Mouse (Mus musculus): Measurements from ENCODE around the gene Selenos. TPM values are rescaled to one million over a fixed set of nuclear protein-coding genes. Genes with fewer than 3 reads are reported as not detected.

Selenos gene
- total RNA-seq, 2 experiments from 2014 or later: 31.1 to 36.9 TPM

DNA sequence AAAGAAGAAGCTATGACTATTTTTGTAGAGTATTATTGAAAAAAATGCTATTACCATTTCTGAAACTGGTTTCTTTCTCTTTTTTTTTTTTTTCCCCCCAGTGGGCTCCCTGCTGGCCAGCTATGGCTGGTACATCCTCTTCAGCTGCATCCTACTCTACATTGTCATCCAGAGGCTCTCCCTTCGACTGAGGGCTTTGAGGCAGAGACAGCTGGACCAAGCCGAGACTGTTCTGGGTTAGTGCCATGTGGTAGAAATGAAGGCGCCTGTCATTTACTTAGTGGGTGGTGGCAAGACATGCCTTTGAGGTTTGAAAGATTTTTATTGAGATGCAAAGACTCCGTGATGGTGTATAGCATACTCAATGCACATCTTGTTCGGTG is 773 bp downstream of the Selenos start:
- no peak for DNase-seq (ENCODE audit: low spot score)
- intact Hi-C loops (cut with DNase I): loop anchor here (10.0 kb wide), 1 partner anchor 605 kb away; the partner anchor contains the start of genes Asb7 and Lins1

DNA sequence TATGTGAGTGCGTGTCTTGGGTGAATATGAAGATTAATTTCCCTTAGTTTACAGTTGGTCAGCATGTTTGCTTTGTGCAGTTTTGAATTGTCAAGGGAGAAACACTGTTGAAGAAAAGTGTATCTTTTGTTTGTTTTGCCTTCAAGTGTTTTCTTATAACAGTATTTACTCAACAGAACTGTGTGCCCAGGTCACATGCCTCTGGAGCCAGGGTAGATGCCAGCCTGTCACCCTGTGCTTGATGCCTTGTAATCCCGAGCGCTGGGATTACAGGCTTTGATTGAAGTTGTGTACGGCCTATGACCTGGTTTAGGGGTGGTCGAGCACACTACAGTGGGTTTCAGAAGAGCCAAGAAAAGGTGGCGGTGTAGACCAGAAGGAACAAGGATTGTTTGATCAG is 4.3 kb downstream of the Selenos start:
- intact Hi-C loops (cut with DNase I): loop anchor here (10.0 kb wide), 1 partner anchor 601 kb away; the partner anchor contains the start of genes Asb7 and Lins1
- no peak for DNase-seq (ENCODE audit: low spot score)

DNA sequence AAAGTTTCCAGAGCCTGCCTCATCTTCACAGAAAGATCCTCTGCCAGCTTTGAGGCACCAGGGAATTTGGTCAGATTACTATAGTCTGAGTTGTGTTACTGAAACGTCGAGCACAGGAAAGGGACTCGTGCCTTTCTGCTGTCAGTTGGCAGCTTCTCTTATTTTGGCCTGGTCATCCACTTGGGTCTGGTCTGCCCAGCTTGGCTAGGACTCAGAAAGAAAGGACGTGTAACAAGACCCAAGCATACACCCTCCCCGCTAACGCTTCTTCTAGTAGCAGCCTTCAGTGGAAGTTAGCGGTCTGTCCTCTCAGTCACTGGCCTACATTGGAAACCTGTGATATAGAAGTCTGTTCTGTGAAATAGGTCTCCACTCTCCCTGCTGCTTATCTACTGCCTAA is 5.1 kb downstream of the Selenos start:
- intact Hi-C loops (cut with DNase I): loop anchor here (10.0 kb wide), 1 partner anchor 600 kb away; the partner anchor contains the start of genes Asb7 and Lins1
- no peak for DNase-seq (ENCODE audit: low spot score)

DNA sequence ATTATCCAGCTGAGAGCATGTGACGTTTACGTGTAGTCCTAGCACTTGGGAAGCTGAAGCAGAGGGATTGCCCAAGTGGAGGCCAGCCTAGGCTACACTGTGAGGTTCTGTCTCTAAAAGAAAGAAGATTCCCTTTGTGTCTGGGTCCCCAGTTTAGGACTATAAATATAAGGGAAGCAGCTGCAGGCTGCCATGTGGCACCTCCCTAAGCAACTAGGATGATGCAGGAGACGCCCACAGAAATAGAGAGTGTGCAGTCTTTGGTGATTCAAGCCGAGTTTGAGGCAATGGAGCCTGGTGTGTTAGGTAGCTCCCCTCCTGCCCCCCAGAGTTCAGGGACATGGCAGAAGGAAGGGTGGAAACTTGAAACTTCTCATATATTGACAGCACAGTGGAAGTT is 8.2 kb downstream of the Selenos start:
- intact Hi-C loops (cut with DNase I): loop anchor here (10.0 kb wide), 1 partner anchor 597 kb away; the partner anchor contains the start of genes Asb7 and Lins1
- DNase-seq (ENCODE audit: low spot score): no peak

DNA sequence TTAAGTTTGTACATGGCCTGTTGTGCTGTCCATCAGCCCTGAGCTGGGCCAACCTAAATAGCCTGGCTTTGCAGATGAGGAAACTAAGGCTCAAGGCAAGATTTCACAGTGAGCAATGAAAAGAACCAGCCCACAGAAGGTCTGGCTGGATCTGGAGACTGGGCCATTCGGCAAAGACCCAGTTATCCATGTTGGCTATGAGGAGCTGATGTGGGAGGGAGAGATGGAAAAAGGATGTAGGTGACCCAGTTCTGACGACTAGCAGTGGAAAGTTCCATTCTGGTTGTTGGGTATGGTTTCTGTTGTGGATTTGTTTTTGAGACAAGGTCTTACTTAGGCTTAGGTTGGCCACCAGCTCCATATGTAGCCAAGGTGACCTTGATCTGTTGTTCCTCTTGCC is 8.6 kb downstream of the Selenos start:
- DNase-seq (ENCODE audit: low spot score): no peak
- intact Hi-C loops (cut with DNase I): loop anchor here (10.0 kb wide), 1 partner anchor 597 kb away; the partner anchor contains the start of genes Asb7 and Lins1

GRCm38 (mm10) chr7:66090676-66091190 is 11.3 kb downstream of the Selenos start:
- intact Hi-C loops (cut with DNase I): no loop called here
- no peak for DNase-seq (ENCODE audit: low spot score)

DNA sequence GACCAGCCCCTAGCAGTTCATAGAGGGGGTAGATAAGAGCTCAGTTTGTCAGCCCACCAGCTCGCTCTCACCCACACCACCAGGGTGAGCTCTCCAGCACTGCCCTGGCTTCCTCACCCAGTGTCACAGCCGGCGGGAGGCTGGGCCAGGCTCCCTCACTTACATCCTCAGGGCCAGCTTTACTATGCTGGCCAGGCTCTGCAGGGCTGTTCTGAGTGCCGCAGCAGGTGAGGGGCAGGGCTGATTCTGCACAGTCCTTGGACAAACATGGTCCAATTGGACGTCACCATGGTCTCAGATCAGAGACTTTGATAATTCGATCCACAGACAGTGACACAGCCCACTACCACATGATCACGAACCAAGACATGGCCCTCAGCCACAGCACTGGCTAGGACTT is 12.1 kb downstream of the Selenos start:
- intact Hi-C loops (cut with DNase I): no loop called here
- DNase-seq (ENCODE audit: low spot score): no peak

DNA sequence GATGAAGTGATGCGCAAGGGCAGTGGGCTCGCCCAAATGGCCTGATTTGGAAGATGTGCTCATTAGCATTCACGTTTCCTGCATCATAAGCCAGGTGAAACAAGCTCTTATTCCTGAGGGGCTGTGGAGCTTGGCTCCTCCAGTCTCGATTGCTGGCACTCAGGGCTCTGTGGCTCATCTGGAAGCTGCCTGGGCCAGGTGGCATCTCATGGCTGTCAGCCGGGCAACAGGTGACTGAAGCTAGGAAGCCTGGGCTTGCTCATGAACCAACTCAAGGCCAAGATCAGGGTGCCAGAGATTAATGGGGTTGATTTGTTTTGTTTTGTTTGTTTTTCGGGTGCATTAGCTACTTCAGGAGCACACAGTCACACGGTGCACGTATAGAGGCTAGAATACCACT is 13.2 kb downstream of the Selenos start:
- intact Hi-C loops (cut with DNase I): no loop called here
- no peak for DNase-seq (ENCODE audit: low spot score)

DNA sequence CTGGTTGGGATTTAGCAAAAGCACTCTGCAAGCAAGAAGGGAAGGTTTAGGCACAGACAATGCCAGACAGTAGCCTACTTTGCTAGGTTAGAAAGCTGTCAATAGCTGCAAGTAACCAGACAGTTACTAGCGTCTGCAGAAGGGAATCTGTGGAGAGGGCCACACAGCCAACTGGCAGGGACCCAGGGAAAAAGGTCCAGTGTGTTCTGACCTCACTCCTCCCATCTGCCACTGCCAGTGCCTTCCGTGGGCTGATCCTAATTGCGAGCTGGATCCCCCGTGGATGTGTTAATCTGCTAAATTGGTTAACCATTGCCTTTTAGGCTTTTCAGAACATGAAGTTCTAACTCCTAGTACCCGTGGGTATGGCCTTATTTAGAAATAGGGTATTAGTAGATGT is 14.7 kb downstream of the Selenos start:
- no peak for DNase-seq (ENCODE audit: low spot score)

DNA sequence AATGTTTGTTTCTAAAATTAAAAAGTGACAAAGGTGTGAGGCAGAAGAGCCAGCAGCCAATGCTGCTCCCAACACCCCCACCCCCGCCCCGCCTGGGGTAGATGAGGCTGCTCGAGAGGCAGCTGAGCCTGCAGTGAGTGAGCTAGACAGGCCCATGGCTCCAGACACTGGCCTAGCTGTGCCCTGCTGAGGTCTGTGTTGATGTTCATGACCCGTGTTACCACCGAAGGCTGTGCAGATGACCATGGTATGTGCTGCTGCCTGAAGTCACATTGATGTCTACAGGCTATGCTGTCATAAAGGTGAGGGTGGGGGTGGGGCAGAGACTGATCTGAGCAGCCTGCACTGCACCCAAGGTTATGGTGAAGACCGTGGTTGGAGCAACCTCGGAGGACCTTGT is 19.4 kb downstream of the Selenos start:
- no peak for DNase-seq (ENCODE audit: low spot score)
- intact Hi-C loops (cut with DNase I): no loop called here

More for the DNA sequence above, 14.7 kb downstream of the Selenos start:
- intact Hi-C loops (cut with DNase I): no loop called here

- intact Hi-C loops (cut with DNase I): loop anchor here (1.0 to 5.0 kb wide), 4 partner anchors 148 to 560 kb away; partner anchors contain the start of gene Lrrk1
- no peak for DNase-seq (ENCODE audit: low spot score)
Measured at GRCm38 (mm10) chr7:66101866-66102265, 22.4 kb downstream of the Selenos start.

DNA sequence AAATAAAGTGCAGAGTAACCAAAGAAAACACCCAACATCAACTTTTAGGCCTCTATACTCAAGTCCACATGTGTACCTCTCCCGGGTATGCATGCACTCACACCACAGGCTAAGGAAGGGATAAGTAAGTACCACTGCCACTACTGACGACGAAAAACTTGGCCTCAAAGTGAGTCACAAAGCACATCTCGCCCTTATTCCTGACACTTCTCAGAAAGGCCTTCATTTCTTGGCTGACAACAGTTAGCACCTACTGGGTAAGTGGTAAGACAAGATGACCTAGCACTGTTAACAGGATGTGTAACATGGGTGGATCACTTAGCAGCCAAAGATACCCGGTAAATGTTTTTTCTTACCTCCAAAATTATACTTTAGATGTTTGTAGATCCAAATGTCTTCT is 25.1 kb downstream of the Selenos start:
- DNase-seq (ENCODE audit: low spot score): no peak
- intact Hi-C loops (cut with DNase I): loop anchor here (5.0 kb wide), 2 partner anchors 283 to 558 kb away; partner anchors contain the start of gene Lrrk1

DNA sequence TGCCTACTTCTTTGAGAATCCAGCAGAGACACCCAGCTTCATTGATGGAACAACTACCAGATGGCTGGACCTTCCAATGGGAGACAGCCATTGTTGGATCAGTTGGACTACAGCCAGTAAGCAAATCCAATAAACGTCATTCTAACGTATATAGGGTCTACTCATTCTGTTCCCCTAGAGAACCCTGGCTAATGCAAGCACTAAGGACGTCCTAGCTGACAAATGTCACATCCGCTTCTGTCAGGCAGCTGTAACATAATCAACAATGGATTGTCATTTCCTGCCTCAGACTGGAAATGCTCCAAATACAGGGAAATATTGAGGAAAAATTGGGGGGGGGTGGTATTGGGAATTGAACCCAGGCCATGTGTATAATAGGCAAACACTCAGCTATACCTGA is 26.3 kb downstream of the Selenos start:
- intact Hi-C loops (cut with DNase I): no loop called here
- no peak for DNase-seq (ENCODE audit: low spot score)

DNA sequence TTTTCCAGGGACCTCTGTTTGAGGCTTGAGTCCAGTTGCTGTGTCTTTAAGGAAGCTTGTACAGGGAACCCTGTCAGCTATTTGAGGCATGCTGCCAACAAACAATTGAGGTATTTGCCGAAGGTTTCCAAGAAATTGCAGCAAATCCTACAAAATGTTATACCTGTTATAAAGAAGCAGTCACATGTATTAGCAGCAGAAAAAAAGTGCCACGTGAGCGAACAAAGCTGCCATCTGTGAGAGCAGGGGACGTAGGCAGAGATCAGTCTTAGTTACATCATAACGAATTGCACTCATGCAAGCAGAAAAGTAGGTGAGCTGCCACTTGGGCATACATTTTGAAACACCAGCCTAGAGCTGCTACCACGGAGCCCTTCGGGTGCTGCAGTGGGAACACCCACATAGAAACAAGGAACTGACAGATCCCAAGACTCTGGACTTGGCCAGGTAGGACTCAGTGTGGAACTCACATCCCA is 27.2 kb downstream of the Selenos start:
- intact Hi-C loops (cut with DNase I): loop anchor here (1.0 kb wide), 1 partner anchor 144 kb away; no protein-coding TSS in a partner anchor
- no peak for DNase-seq (ENCODE audit: low spot score)

- intact Hi-C loops (cut with DNase I): loop anchor here (1.0 kb wide), 1 partner anchor 143 kb away; no protein-coding TSS in a partner anchor
- DNase-seq (ENCODE audit: low spot score): no peak
Measured at GRCm38 (mm10) chr7:66107206-66107605, 27.8 kb downstream of the Selenos start.

- no peak for DNase-seq (ENCODE audit: low spot score)
- intact Hi-C loops (cut with DNase I): loop anchor here (1.0 kb wide), 1 partner anchor 142 kb away; no protein-coding TSS in a partner anchor
Measured at GRCm38 (mm10) chr7:66107930-66108329, 28.5 kb downstream of the Selenos start.

GRCm38 (mm10) chr7:66108961-66109854 is 29.8 kb downstream of the Selenos start, which contains the start of gene Chsy1:
Gene Chsy1 (plus strand): TSS chr7:66109515.
- intact Hi-C loops (cut with DNase I): no loop called here
- peak; percentile 85 for DNase-seq (ENCODE audit: low spot score)

- no peak for DNase-seq (ENCODE audit: low spot score)
- intact Hi-C loops (cut with DNase I): loop anchor here (5.0 kb wide), 1 partner anchor 87 kb away; no protein-coding TSS in a partner anchor
Measured at GRCm38 (mm10) chr7:66109855-66110635, 30.6 kb downstream of the Selenos start.

GRCm38 (mm10) chr7:66110636-66111112 is 31.2 kb downstream of the Selenos start:
- DNase-seq (ENCODE audit: low spot score): no peak
- intact Hi-C loops (cut with DNase I): loop anchor here (5.0 kb wide), 1 partner anchor 87 kb away; no protein-coding TSS in a partner anchor

Measured in heart, postnatal 25 days (tissue).